Comparison of ENCODE assay signal across 8 mouse cellular contexts in genomic region chr3:51339734-51340551, GRCm38 (mm10). TPM values are rescaled to one million over a fixed set of nuclear protein-coding genes. Genes with fewer than 3 reads are reported as not detected.
DNase-seq lines count a peak whose midpoint lies in the region; ATAC-seq and TF ChIP-seq lines count a peak whose summit lies in the region.

No protein-coding gene starts in this region.

- H3K27me3 ChIP-seq in liver, embryonic 12.5 days (replicated peaks), result no peaks in the 10 kb centered on the region
- no peaks in the 10 kb centered on the region for H3K27me3 ChIP-seq in myocyte (ENCODE audit: control insufficient read depth, insufficient read depth, insufficient read length)

- H3K4me3 ChIP-seq in liver, embryonic 12.5 days, result peak overlapping the region; percentile 97
- H3K4me3 ChIP-seq in myocyte, result peak overlapping the region; percentile 56

- peak overlapping the region; percentile 100 for H3K9ac ChIP-seq in liver, embryonic 12.5 days

- H3K9me3 ChIP-seq in liver, embryonic 12.5 days (replicated peaks), result no peaks in the 10 kb centered on the region

- under 1% methylated on average over 102 of the region's 113 CpGs for WGBS in liver, embryonic 12.5 days (ENCODE audit: insufficient replicate concordance)

- H3K36me3 ChIP-seq in liver, embryonic 12.5 days, result no peaks in the 10 kb centered on the region
- H3K36me3 ChIP-seq in myocyte (ENCODE audit: control insufficient read depth, insufficient read depth), result no peaks in the 10 kb centered on the region

- peak overlapping the region; percentile 96 for H3ac ChIP-seq in myocyte (ENCODE audit: control insufficient read depth, insufficient read length)

- peak overlapping the region; percentile 100 for H3K4me2 ChIP-seq in liver, embryonic 12.5 days
- peak overlapping the region; percentile 59 for H3K4me2 ChIP-seq in myocyte (ENCODE audit: low read depth)

- H3K79me2 ChIP-seq in myocyte (ENCODE audit: control insufficient read depth, insufficient read depth), result peaks cover 32% of the 10 kb centered on the region

- H3K4me1 ChIP-seq in liver, embryonic 12.5 days, result peaks cover 49% of the 10 kb centered on the region

- no peak for TF ChIP-seq POLR2A in myocyte (IDR thresholded peaks at IDR 0.05; ENCODE audit: insufficient read length, low read depth)

- peak; percentile 49 for ATAC-seq in liver, embryonic 12.5 days

- DNase-seq in left cerebral cortex, adult 18-20 months (ENCODE audit: low spot score in 2 of 2), result peak; percentile 26 to 32
- no peak for DNase-seq in left cerebral cortex, adult 11 months (ENCODE audit: low spot score)
- peak; percentile 63 to 76 for DNase-seq in cerebellum, adult 18-20 months
- peak; percentile 59 for DNase-seq in gastrocnemius, postnatal 10 days
- peak; percentile 58 for DNase-seq in kidney, adult 11 months
- peak; percentile 51 to 54 for DNase-seq in thymus, adult 18-20 months

- H3K27ac ChIP-seq in liver, embryonic 12.5 days, result peak overlapping the region; percentile 100

TF ChIP-seq in myocyte, 11 proteins besides CTCF, POLR2A, EP300 and RAD21:
- TF ChIP-seq MYOD1 (IDR thresholded peaks at IDR 0.05; ENCODE audit: control insufficient read depth in 1 of 3, insufficient read length in 2 of 3, low read depth in 2 of 3) (peak in 1 of 3 experiments; percentile 8), TCF12 (IDR thresholded peaks at IDR 0.05; ENCODE audit: insufficient read depth, poor library complexity, severe bottlenecking) (no peak)

RNA-seq across cellular contexts. Expression of gene Elf2, which starts 0.5 kb away (rescaled TPM):
- 10 to 100 TPM; 58.3 to 60.2 TPM for total RNA-seq in left cerebral cortex, adult 18-20 months (2021)
- total RNA-seq in gastrocnemius, postnatal 10 days (2021), result 10 to 100 TPM; 50.9 to 58.2 TPM
- polyA plus RNA-seq in liver, embryonic 12.5 days (2016; fragmentation: Nextera tagmentation; extraction: Ambion mirVana), result 21.8 and 24.6 TPM in 2 replicates
- polyA plus RNA-seq in myocyte (2012; fragmentation: generic; extraction: Trizol), result 18.2 TPM

RNA-seq across cellular contexts. Expression of gene Mgarp, which starts 56.6 kb away (rescaled TPM):
- total RNA-seq in left cerebral cortex, adult 18-20 months (2021), result not detected
- under 1 TPM; 0.43 to 0.63 TPM for total RNA-seq in gastrocnemius, postnatal 10 days (2021)
- 1.3 and 1.7 TPM in 2 replicates for polyA plus RNA-seq in liver, embryonic 12.5 days (2016; fragmentation: Nextera tagmentation; extraction: Ambion mirVana)
- polyA plus RNA-seq in myocyte (2012; fragmentation: generic; extraction: Trizol), result 0.88 TPM
